Mouse (Mus musculus): ENCODE measurements around the gene Pcsk4.

Gene Pcsk4

DNA sequence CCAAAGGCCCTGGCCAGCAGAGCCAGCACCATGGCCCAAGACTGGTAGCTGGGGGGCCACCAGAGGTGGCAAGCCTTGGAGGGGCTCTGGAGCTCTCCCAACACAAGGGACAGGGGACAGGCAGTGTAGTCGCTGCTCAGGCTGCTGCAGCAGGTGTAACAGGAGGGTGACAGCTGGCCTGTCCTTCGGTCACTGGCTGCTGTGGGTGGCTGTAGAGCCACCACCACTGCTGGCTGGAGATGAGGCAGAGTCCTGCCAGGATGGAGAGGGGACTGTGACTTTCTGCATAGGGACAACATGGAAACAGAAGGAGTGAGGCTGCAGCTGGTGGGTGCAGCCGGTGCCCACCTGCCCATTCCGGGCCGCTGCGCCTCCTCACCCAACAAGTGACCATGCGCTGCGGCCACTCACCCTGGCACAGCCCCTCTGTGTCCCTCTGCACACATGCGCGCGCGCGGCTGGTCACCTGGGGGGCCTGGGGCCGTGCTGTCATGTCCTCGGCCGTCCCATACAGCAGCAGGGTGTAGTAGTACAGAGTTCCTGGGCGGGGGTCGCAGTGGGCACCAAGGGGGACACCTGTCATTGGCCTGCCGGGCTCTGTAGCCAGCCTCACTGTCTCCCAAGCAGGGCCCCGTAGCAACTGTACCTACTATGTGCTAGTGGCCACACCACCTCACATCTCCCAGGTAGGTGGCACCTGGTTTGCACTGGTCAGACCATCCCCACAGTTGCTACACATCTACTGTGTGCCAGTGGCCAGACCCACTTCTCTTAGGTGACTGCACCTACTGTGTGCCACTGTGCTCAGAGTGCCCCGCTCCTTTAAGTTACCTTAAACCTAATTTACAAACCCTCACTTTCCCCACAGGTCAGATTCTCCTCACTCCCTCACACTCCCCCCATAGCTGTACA is 7.4 kb downstream of the Pcsk4 start:
- no peak for DNase-seq

DNA sequence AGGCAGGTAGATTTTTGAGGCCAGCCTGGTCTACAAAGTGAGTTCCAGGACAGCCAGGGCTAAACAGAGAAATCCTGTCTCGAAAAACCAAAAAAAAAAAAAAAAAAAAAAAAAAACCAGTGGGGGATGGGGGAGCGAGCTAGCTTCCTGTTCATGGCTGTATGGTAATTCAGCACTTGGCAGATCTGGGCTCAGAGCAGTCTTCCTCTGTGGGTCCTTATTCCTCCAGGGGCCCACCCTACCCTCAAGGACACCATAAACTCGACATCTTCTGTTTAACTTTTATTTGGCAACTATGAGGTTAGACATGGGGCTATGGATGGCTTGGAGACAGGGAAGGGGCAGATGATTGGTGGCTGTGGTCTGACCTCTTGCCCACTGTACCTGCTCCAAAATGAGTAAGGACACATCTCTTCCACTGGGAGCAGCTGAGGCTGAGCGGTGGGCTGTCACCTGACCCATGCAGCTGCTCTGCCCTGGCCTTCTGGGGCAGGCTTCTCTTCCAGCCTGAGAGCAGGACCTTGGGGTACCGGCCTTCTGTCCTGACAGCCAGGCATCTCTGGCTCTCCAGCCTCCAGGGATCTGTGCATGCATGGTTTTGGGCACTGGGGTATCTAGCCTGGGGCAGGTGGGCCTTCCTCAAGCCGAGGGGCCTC is 8.2 kb downstream of the Pcsk4 start:
- DNase-seq, result no peak

DNA sequence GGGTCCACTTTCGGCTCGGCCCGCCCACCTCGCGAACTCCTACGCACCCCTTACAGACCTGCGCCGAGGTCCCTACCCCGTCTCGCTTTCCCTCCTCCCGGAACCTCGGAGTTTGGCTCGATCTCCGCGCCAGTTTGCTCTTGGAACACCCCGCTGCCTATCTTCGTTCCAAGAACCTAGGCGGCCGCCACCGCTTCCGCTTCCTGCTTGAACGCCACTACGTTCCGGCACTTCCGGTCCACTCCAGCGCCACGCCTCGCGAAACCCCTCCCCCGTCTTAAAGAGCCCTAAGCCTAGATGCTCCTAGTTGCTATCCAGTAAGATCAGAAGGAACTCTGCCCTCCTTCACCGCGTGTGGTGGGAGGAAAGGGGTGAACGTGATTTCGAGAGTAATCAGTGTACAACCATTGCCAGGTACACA is 8.9 kb downstream of the Pcsk4 start, which contains the start of gene 2310011J03Rik:
Gene 2310011J03Rik, minus strand, starts transcription at position 198 of the 421 bp plus-strand sequence.
- DNase-seq, result peak; percentile 95

DNA sequence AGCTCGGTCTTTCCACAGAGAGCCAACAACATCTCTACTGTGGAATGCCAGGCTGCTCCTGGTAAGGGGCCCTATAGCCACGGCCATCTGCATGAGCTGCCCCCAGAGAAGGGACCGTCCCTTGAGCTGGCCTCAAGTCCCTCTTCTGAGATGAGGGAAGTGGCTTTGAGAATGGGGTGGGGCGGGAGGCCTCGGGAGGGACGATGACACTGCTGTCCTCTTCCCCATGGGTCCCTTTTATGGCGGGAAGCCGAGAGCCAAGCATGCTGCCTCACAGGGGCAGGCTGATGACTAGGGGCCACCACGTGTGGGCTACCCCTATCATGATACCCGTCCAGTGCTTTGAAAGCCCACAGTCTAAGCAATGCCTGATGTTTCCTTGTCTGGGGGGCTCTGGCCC is 12.3 kb downstream of the Pcsk4 start:
- no peak for DNase-seq

DNA sequence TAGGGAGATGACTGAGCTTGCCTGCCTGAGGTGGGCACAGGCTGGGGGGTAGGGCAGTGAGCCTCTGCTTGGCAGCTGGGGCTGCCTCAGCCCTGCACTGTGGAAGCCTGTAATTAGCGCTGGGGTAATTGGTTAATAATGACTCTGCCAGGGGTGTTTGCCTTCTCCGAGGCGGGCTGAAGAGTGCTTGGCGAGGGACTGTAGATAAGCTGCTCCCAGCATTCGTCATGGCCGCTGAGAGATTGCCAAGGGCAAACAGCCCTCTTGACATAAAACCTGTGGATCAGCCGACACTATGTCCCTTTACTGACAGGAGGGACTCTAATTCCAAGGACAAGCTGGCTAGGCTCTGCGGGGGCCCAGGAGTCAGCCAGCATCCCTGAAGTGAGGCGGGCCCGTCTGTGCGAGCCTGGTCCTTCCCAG is 12.9 kb downstream of the Pcsk4 start:
- DNase-seq, result no peak

DNA sequence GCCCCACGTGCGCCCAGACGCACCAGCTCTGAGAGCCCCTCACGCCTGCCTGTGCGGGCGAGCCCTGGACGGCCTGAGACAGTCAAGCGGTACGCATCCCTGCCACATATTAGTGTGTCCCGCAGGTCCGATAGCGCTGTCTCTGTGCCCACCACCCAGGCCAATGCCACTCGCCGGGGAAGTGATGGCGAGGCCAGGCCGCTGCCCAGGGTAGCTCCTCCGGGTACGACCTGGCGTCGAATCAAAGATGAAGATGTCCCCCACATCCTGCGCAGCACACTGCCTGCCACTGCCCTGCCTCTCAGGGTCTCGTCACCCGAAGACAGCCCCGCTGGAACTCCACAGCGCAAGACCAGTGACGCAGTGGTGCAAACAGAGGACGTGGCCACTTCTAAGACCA is 14.0 kb downstream of the Pcsk4 start:
- DNase-seq, result no peak

DNA sequence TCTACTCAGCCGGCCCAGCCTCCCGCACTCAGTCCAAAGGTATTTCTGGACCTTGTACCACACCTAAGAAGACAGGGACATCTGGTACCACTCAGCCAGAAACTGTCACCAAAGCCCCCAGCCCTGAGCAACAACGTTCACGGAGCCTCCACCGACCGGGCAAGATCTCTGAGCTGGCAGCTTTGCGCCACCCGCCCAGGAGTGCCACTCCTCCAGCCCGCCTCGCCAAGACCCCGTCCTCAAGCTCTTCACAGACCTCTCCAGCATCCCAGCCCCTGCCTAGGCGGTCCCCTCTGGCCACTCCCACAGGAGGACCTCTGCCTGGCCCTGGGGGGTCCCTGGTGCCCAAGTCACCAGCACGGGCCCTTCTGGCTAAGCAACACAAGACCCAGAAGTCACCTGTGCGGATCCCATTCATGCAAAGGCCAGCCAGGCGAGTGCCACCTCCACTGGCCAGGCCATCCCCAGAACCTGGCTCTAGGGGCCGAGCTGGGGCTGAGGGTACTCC is 14.8 kb downstream of the Pcsk4 start:
- no peak for DNase-seq

DNA sequence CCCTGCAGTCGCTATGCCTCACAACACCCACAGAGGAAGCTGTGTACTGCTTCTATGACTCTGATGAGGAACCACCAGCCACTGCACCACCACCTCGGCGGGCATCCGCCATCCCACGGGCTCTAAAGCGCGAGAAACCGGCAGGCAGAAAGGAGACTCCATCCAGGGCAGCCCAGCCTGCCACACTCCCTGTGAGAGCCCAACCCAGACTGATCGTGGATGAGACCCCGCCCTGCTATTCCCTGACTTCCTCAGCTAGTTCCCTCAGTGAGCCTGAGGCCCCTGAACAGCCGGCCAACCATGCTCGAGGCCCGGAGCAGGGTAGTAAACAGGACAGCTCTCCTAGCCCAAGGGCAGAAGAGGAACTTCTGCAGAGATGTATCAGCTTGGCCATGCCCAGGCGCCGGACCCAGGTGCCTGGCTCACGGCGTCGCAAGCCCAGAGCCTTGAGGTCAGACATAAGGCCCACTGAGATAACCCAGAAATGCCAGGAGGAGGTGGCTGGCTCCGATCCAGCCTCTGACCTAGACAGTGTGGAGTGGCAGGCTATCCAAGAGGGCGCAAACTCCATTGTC is 15.6 kb downstream of the Pcsk4 start:
- no peak for DNase-seq

DNA sequence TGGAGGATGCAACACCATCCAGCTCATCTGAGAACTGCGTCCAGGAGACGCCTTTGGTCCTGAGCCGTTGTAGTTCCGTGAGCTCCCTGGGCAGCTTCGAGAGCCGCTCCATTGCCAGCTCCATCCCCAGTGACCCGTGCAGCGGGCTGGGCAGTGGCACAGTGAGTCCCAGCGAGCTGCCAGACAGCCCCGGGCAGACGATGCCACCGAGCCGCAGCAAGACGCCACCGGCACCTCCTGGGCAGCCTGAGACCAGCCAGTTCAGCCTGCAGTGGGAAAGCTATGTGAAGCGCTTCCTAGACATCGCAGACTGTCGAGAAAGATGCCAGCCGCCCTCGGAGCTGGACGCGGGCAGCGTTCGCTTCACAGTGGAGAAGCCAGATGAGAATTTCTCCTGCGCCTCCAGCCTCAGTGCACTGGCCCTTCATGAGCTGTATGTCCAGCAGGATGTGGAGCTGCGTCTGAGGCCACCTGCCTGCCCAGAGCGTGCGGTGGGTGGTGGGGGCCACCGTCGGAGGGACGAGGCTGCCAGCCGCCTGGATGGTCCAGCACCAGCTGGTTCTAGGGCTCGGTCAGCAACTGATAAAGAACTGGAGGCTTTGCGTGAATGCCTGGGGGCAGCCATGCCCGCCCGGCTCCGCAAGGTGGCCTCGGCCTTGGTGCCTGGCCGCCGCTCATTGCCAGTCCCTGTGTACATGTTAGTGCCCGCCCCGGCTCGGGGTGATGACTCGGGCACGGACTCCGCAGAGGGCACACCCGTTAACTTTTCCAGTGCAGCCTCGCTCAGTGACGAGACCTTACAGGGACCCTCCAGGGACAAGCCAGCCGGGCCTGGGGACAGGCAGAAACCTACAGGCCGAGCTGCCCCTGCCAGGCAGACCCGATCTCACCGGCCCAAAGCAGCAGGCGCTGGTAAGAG is 16.5 kb downstream of the Pcsk4 start:
- no peak for DNase-seq

DNA sequence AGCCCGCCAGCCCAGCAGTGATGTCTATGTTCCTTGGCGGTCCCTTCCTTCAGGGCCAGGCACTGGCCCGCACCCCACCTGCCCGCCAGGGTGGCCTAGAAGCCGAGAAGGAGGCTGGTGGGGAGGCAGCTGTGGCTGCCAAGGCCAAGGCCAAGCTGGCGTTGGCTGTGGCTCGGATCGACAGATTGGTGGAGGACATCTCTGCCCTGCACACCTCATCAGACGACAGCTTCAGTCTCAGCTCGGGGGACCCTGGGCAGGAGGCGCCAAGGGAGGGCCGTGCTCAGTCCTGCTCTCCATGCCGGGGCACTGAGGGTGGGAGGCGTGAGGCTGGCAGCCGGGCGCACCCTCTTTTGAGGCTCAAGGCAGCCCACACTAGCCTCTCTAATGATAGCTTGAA is 17.7 kb downstream of the Pcsk4 start:
- no peak for DNase-seq

DNA sequence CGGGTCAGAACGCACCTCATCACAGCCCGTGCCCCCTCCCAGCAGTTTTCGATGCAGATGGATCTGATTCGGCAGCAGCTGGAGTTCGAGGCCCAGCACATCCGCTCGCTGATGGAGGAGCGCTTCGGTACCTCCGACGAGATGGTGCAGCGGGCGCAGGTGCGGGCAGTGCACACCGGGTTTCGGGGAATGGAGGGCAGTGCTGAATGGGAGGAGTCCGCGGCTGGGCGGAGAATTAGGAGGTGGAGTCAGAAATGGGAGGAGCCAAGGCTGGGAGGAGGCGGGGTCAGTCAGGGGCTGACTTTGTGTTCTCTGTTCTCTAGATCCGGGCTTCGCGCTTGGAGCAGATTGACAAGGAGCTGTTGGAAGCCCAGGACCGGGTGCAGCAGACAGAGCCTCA is 24.4 kb downstream of the Pcsk4 start:
- DNase-seq, result peak; percentile 33

DNA sequence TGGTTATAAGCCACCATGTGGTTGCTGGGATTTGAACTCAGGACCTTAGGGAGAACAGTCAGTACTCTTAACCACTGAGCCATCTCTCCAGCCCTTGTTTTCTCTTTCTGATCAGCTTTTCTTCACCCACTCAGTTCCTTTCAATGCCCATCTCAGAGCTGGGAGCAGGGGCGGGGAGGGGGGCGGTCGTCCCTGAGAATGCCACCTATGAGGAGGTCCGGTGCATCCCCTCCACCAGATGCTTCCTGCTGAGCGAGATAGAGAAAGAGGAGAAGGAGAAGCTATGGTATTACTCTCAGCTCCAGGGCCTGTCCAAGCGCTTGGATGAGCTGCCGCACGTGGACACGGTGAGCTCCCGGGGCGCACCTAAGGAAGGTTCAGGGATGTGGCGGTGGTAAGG is 24.8 kb downstream of the Pcsk4 start:
- no peak for DNase-seq

DNA sequence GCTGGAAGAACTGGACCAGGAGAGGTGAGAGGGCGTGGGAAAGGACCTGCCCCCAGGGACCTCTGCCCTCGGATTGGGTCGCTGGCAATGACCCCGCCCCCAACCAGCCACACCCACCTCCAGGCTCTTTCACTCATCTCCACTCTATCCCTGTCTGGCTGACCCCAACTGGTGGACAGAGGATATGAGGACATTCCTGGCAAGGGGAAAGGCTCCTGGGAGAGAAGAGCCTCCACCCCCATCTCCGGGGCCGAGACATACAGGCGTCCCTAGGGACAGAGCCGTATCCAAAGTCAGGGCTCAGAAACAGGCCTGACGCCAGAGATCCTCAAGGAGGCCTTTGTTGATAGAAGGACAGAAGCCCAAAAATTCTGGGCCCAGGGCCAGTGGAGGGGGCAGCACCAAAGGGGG is 26.8 kb downstream of the Pcsk4 start:
- peak; percentile 80 for DNase-seq

DNA sequence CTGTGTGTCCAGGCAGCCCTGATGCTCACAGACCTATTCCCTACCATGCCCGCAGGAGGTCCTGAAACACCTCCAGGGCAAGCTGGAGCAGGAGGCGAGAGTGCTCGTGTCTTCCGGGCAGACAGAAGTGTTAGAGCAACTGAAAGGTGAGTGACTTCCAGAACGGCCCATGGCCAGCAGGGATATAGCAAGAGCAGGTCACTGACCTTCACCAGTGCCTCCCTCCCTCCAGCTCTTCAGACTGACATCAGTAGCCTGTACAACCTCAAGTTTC is 27.3 kb downstream of the Pcsk4 start:
- DNase-seq, result no peak

DNA sequence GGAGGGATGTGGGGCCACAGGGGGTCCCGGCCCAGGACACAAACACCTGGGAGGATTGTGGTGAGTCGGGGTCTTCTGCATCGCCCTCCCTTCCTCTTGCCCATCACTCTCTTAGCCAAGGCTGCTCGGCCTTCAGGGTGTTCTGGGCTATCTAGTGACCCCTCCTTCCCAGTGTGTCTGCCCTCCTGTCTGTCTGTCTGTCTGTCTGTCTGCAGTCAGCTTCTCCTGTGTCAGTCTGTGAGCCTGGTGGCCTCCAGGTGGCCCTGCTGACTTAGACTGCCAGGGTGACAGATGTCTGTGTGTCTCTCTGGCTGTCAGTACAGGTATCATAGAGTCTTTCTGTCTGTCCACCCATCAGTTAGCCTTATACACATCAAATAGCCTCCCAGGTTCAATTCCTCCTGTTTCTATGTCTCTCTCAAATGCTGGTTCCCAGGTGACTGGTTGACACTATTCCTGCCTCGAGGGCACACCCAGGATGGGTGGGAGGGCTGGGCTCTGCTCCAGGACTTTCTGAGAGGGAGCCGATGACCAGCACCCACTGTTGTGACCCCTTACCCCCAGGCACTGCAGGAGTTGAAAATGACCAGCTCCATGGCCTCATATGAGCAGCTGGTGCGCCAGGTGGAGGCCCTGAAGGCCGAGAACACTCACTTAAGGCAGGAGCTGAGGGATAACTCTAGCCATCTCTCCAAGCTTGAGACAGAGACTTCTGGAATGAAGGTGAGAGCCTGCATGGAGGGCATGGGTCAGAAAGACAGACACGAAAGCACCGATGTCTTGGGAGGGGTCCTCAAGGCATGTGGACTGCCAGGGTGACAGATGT is 27.8 kb downstream of the Pcsk4 start:
- DNase-seq, result no peak

DNA sequence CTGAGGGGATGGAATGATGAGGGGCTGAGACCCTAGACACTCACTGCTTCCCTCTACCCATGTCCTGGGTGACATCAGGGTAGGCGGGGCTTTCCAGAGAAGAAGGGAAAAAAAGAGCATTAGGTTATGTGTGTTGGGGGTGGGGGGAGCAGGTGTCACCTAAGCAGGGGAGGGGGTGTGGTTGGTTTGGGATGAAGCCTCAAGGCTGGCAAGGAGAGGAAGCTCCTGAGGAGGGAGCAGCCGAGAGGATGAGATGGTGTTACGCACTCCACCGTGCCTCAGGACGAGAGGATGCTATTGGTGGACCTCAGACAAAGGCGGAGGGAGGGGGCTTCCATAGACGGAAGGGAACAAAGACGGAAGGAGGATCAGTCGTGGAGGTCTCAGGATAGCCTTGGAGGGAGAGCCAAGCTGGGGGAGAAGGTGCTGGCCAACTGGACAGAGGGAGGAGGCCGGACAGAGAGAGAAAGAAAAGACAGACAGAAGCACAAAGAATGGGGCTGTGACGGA is 28.6 kb downstream of the Pcsk4 start:
- no peak for DNase-seq

DNA sequence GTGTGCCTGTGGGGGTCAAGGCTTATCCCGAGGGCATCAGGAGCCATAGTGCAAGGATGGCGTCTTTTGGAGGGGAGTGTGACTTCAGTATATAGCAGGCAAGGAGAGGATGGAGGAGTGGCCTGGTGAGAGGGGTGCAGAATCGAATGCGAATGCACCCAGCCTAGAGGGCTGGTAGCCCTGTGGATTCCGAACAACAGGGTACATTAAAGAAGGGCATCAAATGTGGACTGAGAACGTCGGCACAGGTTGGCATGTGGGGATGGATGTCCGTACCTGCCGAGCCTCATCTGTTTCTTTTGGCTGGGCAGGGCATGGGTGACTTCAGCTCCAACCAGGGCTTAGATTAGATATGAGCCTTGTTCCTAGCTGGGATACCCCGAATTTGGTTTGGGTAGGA is 29.5 kb downstream of the Pcsk4 start:
- no peak for DNase-seq

DNA sequence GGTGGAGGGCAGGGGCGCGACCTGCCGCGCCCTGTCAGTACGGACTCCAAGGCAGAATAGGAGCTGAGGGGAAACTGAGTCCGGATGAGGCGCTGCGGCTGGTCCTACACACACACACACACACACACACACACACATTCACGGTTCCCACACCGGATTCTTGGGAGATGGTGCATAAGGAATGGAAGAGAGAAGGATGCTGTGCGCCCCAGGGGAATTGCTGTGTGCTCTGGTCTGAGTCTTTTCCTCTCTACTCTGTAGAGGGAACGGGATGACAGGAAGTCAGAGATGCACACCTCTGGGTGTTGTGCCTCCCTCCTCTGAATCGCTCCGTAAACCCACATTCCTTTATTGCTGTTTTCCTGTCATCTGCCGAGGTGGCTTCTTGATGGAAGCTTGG is 30.0 kb downstream of the Pcsk4 start:
- no peak for DNase-seq

DNA sequence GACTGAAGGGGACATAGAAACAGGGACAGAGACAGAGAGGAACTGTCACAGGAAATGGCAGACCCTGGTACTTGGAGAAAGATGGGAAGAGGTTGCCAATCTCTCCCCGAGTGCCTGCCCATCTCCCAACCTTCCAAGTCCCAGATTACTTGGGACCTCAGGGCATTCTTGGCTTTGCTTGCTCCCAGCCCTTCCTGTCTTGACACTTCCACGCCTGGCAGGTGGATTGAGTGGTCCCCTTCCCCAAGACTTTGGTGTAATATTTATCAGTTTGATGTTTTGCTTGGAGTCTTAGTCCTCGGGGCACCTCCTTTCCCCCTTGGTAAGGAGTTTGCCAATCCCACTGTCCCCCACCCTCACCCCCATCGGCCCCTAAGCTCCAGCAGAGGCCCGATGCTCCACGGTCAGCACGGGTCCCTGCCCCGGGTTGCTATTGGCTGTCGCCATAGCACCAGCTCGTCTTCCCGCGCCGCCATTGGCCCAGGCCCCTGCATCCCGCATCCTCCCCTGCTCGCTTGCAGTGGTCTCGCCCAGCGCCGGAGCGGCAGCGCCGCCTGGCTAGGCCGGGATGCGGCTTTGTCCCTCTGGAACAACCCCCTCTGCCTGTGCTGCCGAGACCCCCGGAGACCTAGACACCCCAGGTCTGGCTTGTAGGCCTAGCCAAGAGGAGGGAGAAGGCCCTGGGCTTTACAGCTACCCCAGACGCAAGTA is 30.6 kb downstream of the Pcsk4 start:
- DNase-seq, result no peak

DNA sequence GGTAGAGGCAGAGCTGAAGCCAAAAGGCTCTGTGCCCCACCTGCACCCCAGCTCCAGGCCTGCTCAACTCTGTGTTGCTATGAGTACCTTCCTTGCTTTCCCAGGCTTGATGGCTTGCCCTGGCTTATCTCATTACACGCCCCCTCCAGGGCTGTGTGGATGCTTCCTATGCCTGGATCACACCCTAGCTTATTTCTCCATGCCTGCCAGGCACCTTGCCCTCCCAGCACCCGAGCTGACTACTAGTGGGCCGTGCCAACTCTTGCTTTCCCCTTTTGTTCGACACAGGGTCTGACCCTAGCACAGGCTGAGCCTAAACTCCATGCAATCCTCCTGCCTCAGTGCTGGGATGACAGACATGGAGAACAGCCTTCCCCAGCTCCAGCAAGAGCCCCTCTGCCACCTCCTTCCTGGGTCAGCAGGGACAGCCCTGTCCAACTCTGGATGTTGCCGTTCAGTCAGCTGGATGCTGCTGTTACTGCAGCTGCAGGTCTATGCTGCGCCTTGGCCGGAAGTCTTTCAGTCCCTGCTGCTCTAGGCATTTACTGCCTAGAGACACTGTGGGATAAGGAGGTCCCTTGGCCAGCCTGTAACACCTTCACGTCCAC is 31.7 kb downstream of the Pcsk4 start:
- no peak for DNase-seq

DNA sequence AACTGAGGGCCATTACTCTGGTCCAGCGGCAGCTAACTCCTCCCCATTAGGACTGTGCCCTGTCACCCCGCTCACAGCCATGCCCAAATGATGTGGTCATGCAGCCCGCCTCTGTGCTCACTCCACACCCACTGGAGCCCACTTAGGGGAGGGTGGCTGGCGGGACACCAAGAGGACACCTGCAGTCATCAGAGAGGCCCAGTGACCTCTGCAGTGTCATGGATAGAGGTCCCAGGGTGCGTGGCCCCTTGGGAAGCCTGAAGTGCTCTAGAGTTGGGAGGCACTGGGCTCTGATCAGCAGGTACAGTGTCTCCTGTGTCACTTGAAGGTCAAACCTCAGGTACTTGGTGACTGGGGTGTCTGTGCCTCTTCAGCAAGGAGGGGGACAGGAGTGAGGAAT is 32.5 kb downstream of the Pcsk4 start:
- no peak for DNase-seq

Data from lung, postnatal 14 days (tissue).